Mouse (Mus musculus) embryonic facial prominence, embryonic 14.5 days (tissue): Measurements from ENCODE around the gene Mapk12. TPM values are rescaled to one million over a fixed set of nuclear protein-coding genes. Genes with fewer than 3 reads are reported as not detected.

Experiments used
- ATAC-seq: fragments of 200-750 bp; cut with Nextera tagmentation; 2 replicates; pipeline ENCODE4 v1.8.0; 2017; ENCODE audit warnings: low read depth, moderate number of reproducible peaks, moderate TSS enrichment
- DNase-seq: peaks from one replicate; pipeline ENCODE4 v3.0.0-alpha.2; 2015; ENCODE audit warnings: low spot score
- H3K27ac ChIP-seq: fragments of 300-500 bp; sonication (generic); replicated peaks from 2 replicates; pipeline ENCODE4 v1.5.1; 2014; ENCODE audit warnings: low read depth, mild to moderate bottlenecking, low read length, moderate library complexity
- H3K27me3 ChIP-seq: fragments of 300-500 bp; sonication (generic); replicated peaks from 2 replicates; pipeline ENCODE4 v1.6.1; 2014; ENCODE audit warnings: low read length; ENCODE audit not compliant: control insufficient read depth, insufficient read depth
- H3K36me3 ChIP-seq: fragments of 300-500 bp; sonication (generic); 2 replicates; pipeline ENCODE4 v1.6.1; 2014; ENCODE audit warnings: low read length, mixed read lengths; ENCODE audit not compliant: control insufficient read depth, insufficient read depth
- H3K4me1 ChIP-seq: fragments of 300-500 bp; sonication (generic); 2 replicates; pipeline ENCODE4 v1.6.1; 2014; ENCODE audit warnings: antibody characterized with exemption, low read length; ENCODE audit not compliant: control insufficient read depth, insufficient read depth
- H3K4me2 ChIP-seq: fragments of 300-500 bp; sonication (generic); 2 replicates; pipeline ENCODE4 v1.6.1; 2014; ENCODE audit warnings: low read depth, mild to moderate bottlenecking, low read length, moderate library complexity, mixed read lengths
- H3K4me3 ChIP-seq: fragments of 300-500 bp; sonication (generic); 2 replicates; pipeline ENCODE4 v1.5.1; 2014; ENCODE audit warnings: low read depth, mild to moderate bottlenecking, low read length
- H3K9ac ChIP-seq: fragments of 300-500 bp; sonication (generic); 2 replicates; pipeline ENCODE4 v1.6.1; 2014; ENCODE audit warnings: low read depth, mild to moderate bottlenecking, low read length, moderate library complexity, mixed read lengths
- H3K9me3 ChIP-seq: fragments of 300-500 bp; sonication (generic); 2 replicates; pipeline ENCODE4 v1.6.1; 2016; ENCODE audit warnings: low read length; ENCODE audit not compliant: control insufficient read depth
- WGBS: fragments of 180-500 bp; shearing (Covaris S2); extraction: QIAGEN DNeasy Blood & Tissue Kit; methylation state at CpG from one replicate; pipeline ENCODE4 v1.1.7; 2014; 5-methylcytosine and 5-hydroxymethylcytosine counted together
- polyA plus RNA-seq: library from polyadenylated mRNA; unstranded; fragments of >200 nt; fragmentation: Nextera tagmentation; extraction: Ambion mirVana; gene quantifications from 2 replicates; pipeline ENCODE4 v1.2.1, GENCODE M21; 2014

Mapk12 gene
- polyA plus RNA-seq, result 13.6 and 14.2 TPM in 2 replicates

DNA sequence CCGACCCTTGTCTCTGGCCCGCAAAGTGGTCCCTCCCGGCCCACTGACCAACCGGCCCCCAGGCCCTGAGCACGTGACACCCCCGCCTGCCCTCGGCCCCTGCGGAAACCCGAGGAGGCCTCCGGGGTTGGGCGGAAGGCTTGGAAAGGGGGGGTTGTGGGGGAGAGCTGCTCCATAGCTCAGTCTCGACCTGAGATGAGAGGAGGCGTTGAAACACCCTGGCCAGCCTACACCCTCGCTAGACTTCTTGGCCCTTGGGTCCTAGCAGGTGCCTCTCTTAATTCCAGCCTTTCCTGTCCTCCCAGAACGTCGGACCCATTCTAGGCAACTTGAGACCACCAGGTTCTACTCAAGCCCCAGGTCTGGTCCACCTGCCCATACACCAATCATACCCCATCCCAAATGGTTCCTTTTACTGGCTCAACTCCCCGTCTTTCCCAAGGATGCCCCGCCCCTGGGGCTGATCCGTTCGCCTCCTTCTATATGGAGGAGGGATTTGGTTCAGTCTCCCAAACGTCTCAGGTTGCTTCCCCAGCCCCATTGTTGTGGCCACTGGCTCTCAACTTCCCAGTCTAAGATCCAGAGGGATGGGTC, at the start of gene Mapk12:
Mapk12 (minus strand) TSS at position 45 of the 594 bp plus-strand sequence.
- DNase-seq, result peak; percentile 51
- peak within 1 kb of the TSS; percentile 33 for H3K27ac ChIP-seq
- H3K27me3 ChIP-seq, result peaks cover 47% of the 10 kb centered on the region
- H3K9me3 ChIP-seq, result no peaks in the 10 kb centered on the region
- H3K9ac ChIP-seq, result peak within 1 kb of the TSS; percentile 62
- peak; percentile 80 for ATAC-seq
- H3K4me3 ChIP-seq, result peak within 1 kb of the TSS; percentile 49
- peak within 1 kb of the TSS; percentile 93 for H3K4me2 ChIP-seq
- H3K36me3 ChIP-seq, result no peaks in the 10 kb centered on the region
- peaks cover 7% of the 10 kb centered on the region; the same call in 1 of the 2 replicates for H3K4me1 ChIP-seq
- 2% methylated on average over 21 of the region's 21 CpGs for WGBS

DNA sequence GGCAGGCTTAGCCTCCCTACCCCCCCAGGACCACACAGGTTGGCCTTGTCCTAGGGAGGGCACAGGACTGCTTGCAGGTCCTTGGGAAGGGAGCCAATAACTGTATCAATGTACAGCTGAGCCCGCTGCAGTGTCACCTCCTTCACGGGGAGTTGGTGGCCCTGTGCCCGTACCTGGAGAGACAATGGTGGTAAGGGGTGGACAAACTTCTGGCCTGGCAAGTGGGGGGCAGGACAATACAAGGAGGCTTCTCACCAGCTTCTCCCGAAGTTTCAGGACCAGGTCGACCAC, 44.4 kb upstream of the Mapk12 start:
- Histone ChIP-seq H3K27me3 (no peaks in the 10 kb centered on the region), H3K27ac (no peak overlapping the region), H3K36me3 (0 out of 2 replicates have a peak, but pooled peaks cover 12% of the 10 kb centered on the region), H3K9me3 (no peaks in the 10 kb centered on the region), H3K4me1 (peaks cover 17% of the 10 kb centered on the region), H3K4me3 (no peak overlapping the region), H3K4me2 (no peak overlapping the region), H3K9ac (no peak overlapping the region)
- WGBS, result 82% methylated on average over 5 of the region's 5 CpGs
- DNase-seq (no peak), ATAC-seq (no peak)

DNA sequence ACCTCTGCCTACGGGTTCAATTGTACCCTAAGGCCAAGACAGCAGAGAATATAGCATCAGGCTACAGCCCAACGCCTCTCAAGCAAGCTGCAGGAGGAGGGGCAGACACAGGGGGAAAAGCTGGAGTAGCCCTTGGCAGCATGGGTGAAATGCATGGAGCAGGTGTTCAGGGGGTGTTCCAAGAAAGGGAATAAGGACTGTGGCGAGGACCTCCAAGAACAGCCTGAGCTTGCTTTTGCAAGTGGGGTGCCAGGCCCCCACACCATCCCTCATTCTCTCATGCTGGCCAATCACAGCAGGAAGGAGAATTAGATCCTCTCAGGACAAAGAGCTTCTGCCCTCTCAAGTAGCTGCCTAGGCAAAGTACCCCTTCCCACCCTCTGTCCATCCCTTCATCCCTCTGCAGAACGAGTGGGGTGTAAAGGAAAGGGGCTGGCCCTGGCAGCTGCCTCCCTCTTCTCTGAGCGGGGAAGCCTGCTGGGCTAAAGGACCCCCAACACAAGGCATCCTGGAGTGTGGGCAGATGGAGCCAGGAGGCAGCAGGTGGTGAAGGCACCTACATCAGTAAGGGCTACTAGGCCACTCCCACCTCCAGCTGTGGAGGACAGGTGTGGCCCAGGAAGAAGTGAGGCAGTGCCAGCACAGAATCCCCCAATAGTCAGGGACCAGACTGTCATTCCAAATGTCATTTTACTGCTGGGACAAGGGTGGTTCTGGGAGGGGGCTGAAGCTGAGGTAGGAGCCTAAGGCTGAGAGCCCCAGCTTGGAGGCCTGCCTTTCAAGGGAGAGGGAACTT, 43.8 kb upstream of the Mapk12 start:
- Histone ChIP-seq H3K27me3 (no peaks in the 10 kb centered on the region), H3K36me3 (0 out of 2 replicates have a peak, but pooled peaks cover 12% of the 10 kb centered on the region), H3K4me1 (peaks cover 17% of the 10 kb centered on the region), H3K4me3 (no peak overlapping the region), H3K27ac (no peak overlapping the region), H3K9me3 (no peaks in the 10 kb centered on the region), H3K9ac (no peak overlapping the region; the same call in 1 of the 2 replicates), H3K4me2 (no peak overlapping the region)
- 54% methylated on average over 5 of the region's 5 CpGs for WGBS
- ATAC-seq, result no peak
- DNase-seq, result no peak

DNA sequence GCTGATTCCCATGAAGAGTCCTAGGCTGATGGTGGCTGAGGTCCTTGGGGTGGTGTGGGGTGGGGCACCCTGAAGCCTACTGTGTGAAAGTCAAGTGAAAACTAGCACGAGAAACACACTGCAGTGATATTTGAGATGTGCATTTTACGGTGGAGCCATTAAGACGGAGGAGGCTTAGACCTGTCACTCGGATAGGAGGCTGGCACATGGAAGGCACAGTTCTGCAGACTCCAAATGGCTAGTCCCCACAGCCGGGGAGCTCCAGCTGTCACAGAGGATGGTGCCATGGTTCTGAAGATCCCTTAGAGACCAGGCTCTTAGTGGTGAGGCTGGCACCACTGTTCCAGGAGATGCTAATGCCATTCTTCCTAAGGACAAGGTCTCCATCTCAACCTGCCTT, 42.3 kb upstream of the Mapk12 start:
- Histone ChIP-seq H3K9me3 (no peaks in the 10 kb centered on the region), H3K27ac (peak overlapping the region; percentile 94; the same call in 1 of the 2 replicates), H3K27me3 (no peaks in the 10 kb centered on the region), H3K4me3 (no peak overlapping the region), H3K4me2 (no peak overlapping the region), H3K36me3 (0 out of 2 replicates have a peak, but pooled peaks cover 7% of the 10 kb centered on the region), H3K9ac (no peak overlapping the region), H3K4me1 (peaks cover 31% of the 10 kb centered on the region)
- ATAC-seq, result no peak
- WGBS, result 48% methylated on average over 5 of the region's 5 CpGs
- no peak for DNase-seq

DNA sequence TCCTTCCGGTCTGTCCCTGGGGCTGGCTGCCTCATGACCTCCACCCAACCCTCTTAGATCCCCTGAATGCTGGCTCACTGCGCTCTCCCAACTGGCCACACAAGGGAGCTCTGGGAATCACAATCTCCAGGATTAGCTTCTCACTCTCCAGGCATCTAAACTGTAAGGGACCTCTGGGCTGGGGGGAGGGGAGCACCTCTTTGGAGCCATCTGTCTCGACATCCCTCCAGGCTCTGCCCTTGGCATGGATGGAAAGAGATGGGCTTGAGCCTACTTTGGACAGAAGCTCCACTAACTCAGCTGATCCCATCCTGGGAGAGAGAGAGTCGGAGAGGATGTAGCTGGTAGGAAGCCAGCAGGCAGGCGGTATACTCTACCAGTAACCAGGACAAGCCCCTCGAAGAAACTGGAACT, 41.8 kb upstream of the Mapk12 start:
- Histone ChIP-seq H3K4me1 (peaks cover 36% of the 10 kb centered on the region), H3K9me3 (no peaks in the 10 kb centered on the region), H3K36me3 (0 out of 2 replicates have a peak, but pooled peaks cover 6% of the 10 kb centered on the region), H3K27me3 (no peaks in the 10 kb centered on the region), H3K9ac (no peak overlapping the region), H3K4me2 (peak overlapping the region; percentile 62; the same call in 1 of the 2 replicates), H3K4me3 (no peak overlapping the region), H3K27ac (peak overlapping the region; percentile 94)
- WGBS, result 35% methylated on average over 6 of the region's 6 CpGs
- no peak for ATAC-seq
- DNase-seq, result no peak

DNA sequence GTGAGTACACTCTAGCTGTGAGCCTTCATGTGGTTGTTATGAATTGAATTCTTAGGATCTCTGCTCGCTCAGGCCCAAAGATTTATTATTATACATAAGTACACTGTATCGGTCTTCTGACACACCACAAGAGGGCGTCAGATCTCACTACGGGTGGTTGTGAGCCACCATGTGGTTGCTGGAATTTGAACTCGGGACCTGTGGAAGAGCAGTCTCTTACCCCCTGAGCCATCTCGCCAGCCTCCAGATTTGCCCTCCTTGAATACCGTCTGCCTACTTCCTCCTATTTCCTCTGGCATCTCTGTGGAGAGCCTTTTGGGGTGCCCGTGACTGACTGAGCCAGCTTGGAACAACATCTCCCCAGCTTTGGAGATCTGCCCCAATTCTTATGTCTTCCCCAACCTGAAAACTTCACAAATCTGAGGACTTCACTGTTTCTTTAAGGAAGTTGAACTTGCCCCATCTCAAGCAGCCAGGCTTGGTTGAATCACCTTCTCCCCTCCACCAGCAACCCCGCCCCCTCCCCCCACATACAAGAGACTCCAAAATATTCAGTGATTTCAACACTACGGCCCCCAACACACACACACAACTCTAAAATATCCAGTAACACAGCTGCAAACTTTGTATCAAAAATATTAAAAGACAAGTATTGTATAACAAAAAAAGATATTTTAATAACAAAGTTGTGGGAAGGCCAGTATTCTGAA, 41.2 kb upstream of the Mapk12 start:
- H3K27me3 ChIP-seq, result no peaks in the 10 kb centered on the region
- H3K9me3 ChIP-seq, result no peaks in the 10 kb centered on the region
- H3K9ac ChIP-seq, result no peak overlapping the region
- peaks cover 42% of the 10 kb centered on the region for H3K4me1 ChIP-seq
- 0 out of 2 replicates have a peak, but pooled peaks cover 6% of the 10 kb centered on the region for H3K36me3 ChIP-seq
- no peak for DNase-seq
- ATAC-seq, result no peak
- peak overlapping the region; percentile 94 for H3K27ac ChIP-seq
- peak overlapping the region; percentile 88 for H3K4me3 ChIP-seq
- 63% methylated on average over 10 of the region's 10 CpGs for WGBS
- H3K4me2 ChIP-seq, result peak overlapping the region; percentile 62

DNA sequence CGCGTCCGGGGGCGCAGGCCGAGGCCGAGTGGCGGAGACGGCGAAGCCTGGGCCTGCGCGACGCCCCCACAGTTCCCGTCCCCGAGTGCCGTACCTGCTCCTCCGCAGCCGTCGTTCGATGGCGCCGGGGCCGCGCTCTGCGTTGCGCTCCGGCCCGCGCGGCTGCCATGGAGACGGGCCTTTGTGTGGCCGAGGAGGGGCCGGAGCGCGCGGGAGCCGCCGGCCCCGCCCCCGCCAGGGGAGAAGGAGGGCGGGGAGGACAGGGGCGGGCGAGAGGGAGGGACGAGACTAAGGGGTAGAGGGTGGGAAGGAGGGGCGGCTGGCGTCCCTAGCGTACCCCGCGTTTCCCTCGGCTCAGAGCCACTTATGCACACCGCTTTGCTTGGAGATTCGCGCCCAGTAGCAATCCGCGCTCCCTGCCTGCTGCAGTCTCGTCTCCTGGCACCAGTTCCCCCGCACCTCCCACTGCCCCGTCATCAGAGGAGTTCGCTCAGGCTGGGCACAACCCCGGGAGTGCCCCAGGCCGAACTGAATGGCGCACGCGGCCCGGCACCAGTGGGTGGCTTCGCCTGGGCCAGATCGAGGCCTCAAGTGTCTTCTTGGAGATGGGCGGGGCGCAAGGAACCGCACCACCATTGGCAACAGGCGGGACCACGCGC, 40.2 kb upstream of the Mapk12 start, which contains the start of gene Plxnb2:
Plxnb2 (minus strand) TSS at position 218 of the 659 bp plus-strand sequence.
- Histone ChIP-seq H3K4me2 (peak within 1 kb of the TSS; percentile 62), H3K36me3 (no peaks in the 10 kb centered on the region), H3K27ac (peak within 1 kb of the TSS; percentile 94), H3K4me3 (peak within 1 kb of the TSS; percentile 88), H3K9me3 (no peaks in the 10 kb centered on the region), H3K27me3 (no peaks in the 10 kb centered on the region), H3K4me1 (peaks cover 49% of the 10 kb centered on the region), H3K9ac (peak within 1 kb of the TSS; percentile 93)
- DNase-seq (peak; percentile 95), ATAC-seq (peak; percentile 90)
- WGBS, result under 1% methylated on average over 39 of the region's 72 CpGs

DNA sequence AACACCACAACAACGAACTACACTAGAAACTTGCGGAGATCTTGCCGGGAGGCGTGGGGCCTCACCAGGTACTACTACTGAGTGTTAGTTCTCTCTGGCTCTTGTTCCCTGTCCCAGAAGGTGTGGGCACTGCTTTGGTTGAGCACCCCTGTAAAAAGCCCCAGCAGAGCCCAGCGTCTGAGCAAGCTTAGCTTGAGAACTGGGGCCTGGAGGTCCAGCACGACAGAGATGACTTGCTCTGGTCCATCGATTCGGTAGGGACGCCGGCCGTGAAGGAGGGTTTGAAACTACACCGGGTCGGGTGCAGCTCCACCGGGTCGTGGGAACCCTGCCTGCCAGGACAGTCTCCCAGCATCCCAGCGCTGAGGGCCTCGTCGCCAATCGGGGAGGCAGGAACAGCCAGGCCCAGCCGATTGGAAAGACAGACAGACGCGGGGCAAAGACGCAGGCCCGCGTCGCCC, 39.6 kb upstream of the Mapk12 start:
- Histone ChIP-seq H3K9me3 (no peaks in the 10 kb centered on the region), H3K4me1 (peaks cover 53% of the 10 kb centered on the region), H3K36me3 (no peaks in the 10 kb centered on the region), H3K27me3 (no peaks in the 10 kb centered on the region), H3K27ac (peak overlapping the region; percentile 94), H3K9ac (peak overlapping the region; percentile 93), H3K4me2 (peak overlapping the region; percentile 62), H3K4me3 (peak overlapping the region; percentile 88)
- ATAC-seq (no peak; the same call in 1 of the 2 replicates), DNase-seq (no peak)
- WGBS, result 1% methylated on average over 16 of the region's 26 CpGs
